Mouse (Mus musculus): ENCODE results near the gene Trim69.

Trim69 gene

DNA sequence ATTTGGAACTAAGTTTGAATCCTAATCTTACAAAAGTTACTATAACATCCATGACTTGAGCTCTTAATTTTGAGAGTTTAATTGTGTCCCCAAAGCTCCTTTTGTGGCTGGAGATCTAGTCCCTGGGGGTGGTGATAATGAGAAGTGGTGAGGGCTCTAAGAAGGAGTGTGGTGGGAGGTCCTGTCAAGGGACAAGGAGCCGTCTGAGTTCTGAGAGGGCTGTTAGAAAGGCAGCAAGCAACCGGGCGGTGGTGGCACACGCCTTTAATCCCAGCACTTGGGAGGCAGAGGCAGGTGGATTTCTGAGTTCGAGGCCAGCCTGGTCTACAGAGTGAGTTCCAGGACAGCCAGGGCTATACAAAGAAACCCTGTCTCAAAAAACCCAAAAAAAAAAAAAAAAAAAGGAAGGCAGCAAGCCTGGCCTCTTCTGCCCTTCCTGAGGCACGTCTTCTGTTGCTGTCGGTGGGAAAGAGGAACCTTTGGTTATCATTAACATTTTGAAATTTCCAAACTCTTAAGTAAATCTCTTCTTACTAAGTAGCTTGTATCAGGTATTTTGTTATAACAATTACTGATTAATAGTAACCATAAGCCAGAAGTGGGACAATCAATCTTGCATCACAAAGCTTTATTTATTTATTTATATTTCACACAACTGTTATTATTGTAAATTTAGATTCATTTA lies 6.7 kb upstream of the Trim69 start:
- no peak for DNase-seq

DNA sequence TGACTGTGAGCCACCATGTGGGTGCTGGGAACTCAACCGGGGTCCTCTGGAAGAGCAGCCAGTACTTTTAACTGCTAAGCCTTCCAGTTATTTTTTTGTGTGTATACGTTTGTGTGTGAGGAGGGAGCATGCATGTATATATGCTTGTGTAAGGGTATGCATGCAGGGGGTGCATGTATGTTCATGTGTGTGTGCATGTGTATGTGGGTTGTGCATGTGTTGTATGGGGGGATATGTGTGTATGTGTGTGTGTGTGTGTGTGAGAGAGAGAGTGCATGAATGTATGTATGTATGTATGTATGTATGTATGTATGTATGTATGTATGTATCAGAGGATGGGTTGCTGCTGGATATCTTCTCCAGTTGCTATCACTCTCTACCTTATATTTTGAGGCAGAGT lies 6.0 kb upstream of the Trim69 start:
- no peak for DNase-seq

DNA sequence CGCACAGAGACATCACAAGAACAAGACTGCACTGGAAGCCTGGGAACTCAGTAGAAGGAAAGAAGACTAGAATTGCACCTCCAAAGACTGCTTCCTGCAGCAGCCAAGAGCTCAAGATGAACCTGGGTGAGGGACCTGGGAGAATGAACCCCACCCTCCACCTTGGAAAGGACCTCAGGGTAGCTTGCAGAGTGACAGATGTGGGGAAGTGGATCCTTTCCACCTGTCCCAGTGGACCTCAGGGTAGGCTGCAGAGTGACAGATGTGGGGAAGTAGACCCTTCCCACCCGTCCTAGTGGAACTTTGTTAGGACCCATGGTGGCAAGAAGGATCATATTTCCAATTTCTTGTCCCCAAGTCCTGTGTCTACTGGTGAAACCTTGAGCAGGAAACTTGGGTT lies 5.2 kb upstream of the Trim69 start:
- no peak for DNase-seq

DNA sequence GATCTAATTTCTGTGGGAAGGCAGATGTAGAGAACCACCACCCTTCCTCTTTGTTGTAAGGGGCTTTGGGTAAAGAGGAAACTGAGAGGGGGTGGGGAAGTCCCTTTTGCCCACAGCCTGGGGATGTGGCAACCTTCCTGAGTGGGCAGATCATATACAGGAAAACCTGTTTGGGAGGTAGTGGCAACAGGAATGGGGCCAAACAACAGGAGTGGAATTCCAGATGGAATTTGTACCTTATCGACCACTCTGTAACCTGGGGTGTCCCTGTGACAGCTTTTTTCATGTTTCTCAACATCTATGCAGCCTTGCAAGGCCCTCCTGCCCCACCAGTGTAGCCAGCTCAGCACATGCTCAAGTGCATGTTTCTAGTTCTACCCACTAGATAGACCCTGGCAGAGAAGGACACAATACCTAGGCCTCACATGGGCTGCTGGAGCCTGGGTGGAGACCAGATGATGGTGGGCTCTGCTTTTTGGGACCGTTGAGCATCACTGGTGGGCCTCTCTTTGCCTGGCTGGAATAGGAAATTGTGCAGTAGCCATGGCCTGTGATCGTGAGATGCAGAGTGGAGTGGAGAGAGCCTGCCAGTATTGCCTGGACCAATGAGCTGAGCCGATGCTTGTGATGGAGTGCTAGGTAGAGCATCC lies 4.3 kb upstream of the Trim69 start:
- DNase-seq = no peak

DNA sequence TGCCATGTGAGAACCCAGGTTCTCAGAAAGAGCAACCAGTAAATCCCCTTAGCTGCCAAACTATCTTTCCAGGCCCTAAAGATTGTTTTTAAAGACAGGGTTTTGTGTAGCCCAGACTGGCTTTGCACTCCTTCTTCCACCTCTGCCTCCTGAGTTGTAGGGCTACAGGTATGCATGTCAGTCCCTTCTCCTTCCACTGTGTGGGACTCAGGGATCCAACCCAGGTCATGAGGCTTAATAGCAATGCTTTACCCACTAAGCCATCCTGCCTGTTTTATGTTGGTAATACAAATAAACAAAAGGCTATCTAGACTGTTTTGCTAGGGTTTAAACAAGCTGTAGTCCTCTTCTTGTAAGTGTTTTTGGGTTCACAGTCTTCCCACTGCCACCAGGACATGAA lies 2.9 kb upstream of the Trim69 start:
- no peak for DNase-seq

DNA sequence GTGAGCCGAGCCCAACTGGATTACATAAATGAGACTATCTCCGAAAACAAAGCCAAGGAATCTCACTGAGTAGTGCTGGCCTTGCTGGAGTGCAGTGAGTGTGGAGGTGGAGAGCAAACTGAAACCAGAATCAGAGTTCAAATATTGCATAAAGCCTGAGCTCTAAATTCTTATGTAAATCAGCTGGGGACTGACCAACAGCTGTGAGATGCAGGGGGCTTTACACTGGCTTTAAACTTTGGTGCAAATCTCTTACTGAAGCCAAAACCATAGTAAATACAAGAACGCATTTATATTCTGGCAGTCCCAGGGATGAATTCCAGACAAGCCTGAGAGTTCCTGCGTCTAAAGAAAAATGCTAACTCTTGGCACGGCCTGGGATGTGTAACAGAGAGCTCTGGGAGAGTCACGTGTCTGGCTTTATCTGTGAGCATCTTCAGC lies 2.1 kb upstream of the Trim69 start:
- DNase-seq = no peak

DNA sequence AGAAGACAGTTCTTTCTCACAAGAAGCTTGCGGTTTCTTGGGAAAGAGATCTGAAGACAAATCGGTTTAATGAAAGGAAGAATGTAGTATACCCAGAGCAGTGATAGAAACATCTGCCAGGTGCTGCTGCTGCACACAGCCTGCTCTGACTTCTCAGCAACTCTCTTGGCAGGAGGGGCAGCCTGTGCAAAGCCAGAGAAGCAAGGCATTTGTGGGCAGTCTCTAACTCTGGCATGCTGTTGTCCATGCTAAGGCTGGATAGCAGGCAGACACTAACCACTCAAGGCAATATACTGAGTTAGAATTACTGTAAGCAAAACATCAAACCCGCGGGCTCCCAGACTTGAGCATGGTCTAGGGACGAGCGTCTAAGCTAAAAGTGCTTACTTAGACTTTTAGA lies 833 bp upstream of the Trim69 start:
- no peak for DNase-seq

DNA sequence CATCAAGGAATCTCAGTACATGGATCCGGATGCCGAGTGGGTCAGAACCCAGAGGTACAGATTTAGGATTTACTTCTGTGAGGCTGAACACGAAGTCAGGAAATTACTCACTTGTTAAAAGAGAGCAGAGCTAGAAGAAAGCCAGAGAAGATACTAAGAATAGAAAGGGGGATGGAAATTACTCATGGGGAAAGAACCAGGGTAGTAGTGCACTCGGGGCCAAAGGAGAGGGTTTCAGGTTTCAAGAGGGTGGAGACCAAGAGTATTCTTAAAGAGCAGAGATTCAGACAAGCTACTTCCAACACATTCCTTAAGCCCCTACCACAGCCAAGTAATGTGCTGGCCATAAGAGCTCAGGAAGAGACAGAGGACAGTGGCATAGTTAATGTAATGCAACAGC lies 1.0 kb downstream of the Trim69 start:
- DNase-seq = no peak

DNA sequence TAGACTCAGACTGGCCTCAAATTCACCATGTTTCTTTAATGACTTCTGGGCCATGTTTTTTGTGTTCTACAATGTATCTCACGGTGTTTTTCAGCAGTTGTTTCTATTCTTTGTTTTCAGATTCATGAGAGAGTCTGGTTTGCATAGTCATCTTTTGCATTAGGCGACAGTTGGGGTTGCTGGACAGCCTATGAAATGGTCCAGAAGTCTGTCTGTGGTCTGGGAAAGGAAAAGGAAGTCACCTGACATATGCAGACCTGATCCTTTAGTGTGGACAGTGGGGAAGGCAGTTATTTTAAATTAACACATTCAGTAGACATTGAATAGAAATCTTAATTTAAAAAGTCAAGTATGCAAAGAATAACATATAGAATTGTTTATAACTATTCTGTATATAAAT lies 2.0 kb downstream of the Trim69 start:
- DNase-seq = no peak

DNA sequence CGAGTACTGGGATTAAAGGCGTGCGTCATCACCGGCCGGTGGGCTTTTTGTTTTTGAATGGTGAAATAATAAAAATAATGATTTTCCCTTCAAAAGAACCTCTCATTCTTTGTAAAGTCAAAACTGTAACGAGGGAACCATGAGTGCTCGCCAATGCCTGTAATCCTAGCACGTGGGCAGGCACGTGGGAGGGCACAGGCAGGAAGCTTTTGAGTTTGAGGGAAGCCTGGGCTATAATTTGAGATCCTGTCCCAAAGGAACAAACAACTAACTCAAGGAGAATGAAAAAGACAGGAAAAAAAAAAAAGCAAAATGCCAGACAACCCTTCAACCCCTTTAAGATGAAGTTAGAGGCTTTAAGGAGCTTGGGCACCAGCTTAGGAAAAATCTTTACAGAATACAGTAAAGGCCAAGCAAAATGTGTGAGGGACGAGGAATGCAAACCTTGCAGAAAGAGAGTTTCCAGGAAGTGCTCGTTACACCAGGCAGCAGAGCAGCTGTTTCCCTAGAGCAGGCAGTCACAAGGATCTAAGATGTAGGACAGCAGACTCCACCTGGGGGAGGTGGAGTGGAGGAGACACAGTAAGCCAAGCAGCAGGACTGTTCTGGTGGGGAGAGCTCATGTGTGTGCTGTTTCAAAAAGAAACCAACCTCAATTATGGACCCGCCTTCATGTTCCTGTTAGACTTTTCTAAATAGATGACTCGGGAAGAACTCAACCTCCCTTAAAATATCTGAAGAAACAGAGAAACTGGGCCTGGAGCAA lies 3.1 kb downstream of the Trim69 start:
- DNase-seq = no peak

DNA sequence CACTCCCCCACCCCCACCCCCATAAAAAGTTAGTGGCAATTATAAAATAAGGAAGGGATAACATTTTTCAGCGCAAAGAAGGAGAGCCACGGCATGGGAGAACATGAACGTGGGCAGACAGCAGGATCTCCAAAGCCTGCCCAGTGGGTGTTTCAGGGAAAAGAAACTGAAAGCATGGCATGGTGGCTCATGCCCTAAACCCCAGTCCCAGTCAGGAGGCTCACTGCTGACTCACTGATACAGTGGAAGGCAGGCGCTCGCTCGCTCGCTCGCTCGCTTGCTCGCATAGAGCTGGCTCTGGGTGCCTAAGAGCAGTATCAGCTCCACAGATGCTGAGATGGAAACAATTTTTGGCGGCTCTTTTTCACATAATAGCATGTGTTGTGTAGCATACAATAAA lies 3.8 kb downstream of the Trim69 start:
- no peak for DNase-seq

DNA sequence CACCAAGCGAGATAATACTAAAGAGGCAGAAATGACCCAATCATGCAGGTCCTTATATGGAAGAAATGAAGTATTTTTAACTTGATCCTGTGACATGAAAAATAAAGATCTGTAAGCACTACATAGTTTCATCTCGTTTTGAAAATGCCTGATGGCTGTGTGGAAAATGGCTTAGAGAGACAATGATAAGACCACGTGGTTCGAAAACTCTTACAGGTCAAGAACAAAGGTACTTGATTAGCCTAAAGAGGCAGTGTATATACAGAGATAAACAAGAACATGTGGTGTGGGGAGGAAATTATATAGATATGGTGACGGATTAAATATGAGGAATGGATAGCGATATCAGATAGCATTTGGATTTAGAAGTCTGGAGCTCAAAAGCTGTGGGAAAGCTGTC lies 10.8 kb downstream of the Trim69 start:
- no peak for DNase-seq

DNA sequence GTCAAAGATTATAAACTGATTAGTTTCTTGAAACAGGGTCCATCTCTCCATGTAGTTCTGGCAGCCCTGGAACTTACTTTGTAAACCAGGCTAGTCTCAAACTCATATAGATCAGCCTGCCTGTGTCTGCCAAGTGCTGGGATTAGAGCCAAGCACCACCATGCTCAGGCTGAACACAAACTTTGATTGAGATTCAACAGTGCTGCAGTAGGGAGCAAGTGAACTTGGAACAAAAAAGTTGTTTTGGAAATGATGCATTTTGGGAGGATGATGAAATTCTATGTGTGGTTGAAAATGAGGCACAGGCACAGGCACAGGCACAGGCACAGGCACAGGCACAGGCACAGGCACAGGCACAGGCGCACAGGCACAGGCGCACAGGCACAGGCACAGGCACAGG lies 11.7 kb downstream of the Trim69 start:
- no peak for DNase-seq

DNA sequence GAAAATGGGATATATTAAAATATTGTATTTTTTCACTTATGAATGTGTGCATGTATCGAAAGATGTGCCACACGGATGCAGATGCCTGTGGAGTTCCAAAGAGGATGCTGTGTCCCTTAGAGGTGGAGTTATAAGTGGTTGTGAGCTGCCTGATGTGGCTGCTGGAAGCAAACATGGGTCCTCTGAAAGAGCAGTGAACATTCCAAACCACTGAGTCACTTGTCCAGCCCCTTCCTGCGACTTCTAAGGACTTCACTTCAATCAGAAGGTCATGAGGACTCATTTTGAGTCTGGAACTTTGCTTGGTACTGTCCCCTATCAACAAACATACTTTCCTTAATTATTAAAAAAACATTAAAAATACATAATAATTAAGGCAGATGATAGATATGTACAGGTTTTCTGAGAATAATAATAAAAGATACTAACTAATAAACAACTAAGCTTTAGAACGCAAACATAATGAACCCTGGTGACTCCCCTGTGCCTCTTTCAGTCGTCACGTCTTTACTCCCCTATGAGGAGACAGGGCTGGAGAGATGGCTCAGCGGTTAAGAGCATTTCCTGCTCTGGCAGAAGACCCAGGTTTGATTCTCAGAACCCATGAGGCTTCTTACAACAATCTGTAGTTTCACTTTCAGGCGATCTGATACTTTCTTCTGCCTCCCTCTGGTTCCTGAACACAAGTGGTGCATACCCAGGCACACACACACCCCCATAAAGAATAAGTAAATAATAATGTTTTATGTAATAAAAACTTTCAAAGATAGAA lies 19.7 kb downstream of the Trim69 start:
- no peak for DNase-seq

DNA sequence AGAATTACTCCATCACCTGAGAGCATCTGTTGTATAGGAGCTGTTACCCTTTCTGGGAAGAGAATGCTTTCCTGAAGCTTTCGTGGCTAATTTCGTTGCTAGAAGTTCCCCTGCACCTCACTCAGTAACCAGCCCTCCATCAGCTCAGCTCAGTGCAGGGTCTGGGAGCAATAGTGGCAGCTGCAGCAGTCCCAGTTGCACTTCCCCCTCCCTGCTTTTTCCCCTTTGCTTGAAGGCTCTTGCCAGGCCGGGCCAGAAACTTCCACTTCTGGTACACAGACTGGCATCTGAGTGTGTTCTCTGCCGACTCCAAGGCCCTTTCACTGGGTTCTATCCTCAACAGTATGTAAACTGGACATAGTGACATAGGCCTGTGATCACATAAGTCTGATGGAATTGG lies 24.6 kb downstream of the Trim69 start:
- no peak for DNase-seq

DNA sequence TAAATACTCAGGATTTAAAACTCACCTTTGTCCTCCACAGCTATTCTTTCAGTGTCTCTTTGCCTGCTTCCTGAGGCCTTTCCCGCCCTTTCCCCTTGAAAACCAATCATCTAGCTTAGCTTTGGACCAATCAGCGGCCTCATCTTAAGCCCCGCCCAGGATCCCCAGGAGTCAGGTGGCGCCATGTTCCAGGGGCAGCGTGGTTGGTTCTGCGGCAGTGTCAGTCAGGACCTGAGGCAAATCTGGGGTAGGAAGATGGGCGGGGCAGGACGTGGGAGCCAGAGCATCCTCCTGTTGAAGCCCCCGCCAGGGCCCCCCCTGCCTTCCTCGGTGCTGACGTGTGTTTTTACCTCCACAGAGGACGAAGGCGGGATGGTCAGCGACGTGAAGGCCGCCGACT lies 25.6 kb downstream of the Trim69 start, which contains the start of the genes Patl2 and Terb2:
Gene Patl2 (minus strand): TSS at position 84 of the 400 bp plus-strand sequence.
Gene Terb2 (plus strand): TSS at position 167 of the 400 bp plus-strand sequence.
- no peak for DNase-seq

DNA sequence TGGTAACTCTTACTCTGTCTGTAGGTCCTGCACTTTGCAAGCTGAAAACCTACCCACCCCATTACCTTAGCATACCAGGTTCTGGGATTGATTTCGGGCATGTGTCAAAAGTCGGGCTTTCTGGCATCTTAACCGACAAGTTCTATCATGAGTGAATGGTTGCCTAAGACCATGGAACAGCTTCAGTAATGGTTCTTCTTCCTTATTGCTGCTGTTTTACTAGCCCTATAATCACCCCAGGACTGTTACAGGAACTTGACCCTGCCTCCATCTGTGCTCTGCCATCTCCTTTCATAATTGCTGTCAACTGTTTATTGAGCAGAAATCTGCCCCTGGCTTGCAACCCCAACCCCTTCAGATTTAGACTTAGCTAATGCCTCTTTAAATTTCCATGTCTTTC lies 26.3 kb downstream of the Trim69 start:
- no peak for DNase-seq

DNA sequence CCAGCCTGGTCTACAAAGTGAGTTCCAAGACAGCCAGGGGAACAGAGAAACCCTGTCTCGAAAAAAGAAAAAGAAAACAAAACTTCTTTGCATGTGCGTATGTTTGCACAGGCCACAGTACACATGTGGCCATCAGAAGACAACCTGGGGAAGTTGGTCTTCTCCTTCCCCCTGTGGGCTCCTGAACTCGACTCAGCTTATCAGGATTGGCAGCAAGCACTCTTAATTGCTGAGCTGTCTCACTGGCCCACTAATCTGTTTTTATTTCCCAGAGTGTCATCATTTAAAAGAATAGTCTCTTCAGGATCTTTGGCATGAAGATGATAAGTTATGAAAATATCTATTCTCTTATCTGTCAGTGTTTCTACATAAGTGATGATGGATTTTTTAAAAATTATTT lies 31.3 kb downstream of the Trim69 start:
- no peak for DNase-seq

DNA sequence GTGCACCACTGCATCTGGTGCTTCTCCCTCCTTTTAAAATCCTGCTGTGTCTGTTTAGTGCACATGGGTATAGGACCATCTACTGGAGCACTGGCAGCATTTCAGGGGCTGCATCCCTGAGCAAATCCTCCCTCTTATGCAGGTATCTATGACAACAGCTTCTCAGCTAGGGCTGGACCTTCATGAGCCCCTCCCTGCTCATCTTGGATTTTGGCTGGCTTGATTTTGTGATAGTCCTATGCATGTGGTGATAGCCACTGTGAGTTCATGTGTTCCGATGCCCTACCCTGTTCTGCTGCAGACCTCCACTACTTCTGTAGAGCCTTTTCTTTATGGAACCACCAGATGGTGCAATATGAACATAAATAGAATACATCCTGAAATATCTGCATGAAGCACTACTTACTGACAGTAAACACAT lies 34.0 kb downstream of the Trim69 start:
- peak; percentile 23 for DNase-seq

DNA sequence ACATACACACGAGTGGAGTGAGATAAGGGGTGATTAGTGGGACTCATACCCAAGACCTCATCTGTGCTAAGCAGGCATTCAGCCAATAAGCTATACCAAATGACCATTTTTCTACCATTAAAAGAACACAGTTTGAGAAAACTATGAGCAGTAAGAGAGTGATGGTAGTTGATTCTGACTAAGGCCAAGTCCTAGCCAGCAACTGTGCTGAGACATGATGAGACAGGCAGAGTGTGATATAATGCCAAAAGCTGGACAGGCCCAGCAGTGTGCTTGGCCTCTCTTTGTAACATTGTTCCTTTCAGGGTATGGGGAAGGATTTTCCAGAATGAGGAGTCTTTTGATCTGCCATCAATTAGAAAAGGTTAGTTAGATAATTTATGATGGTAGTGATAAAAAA lies 41.0 kb downstream of the Trim69 start:
- no peak for DNase-seq

DNA sequence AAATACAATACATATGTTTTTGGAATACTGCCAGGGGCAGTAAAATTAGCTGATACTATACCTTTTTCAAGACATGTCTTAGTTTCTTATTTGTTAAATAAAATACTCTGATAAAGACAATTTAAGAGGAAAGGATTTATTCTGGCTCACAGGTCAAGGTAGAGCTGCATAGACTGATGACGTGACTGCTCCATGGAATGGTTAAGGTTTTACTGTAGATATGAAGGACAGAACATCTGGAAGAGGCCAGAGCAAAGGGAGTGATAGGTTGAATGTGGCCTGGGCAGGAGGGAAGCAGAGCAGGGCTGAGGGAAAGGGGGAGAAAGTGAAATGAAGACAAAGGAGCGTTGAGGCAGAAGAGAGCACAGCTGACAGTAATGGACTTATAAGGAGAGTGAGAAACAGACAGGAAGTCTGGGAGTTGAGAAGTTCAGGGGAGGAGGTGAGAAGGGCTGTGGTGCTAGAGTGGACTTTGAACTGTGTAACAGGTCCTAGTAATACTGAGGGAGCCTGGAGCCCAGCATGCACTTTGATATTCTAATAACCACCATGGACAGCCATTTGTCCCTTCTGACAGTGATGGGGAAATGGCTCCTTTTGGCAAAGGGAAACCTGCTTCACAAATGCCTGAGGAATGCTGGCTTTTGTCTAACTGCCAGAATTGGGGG lies 46.1 kb downstream of the Trim69 start:
- DNase-seq = no peak

DNA sequence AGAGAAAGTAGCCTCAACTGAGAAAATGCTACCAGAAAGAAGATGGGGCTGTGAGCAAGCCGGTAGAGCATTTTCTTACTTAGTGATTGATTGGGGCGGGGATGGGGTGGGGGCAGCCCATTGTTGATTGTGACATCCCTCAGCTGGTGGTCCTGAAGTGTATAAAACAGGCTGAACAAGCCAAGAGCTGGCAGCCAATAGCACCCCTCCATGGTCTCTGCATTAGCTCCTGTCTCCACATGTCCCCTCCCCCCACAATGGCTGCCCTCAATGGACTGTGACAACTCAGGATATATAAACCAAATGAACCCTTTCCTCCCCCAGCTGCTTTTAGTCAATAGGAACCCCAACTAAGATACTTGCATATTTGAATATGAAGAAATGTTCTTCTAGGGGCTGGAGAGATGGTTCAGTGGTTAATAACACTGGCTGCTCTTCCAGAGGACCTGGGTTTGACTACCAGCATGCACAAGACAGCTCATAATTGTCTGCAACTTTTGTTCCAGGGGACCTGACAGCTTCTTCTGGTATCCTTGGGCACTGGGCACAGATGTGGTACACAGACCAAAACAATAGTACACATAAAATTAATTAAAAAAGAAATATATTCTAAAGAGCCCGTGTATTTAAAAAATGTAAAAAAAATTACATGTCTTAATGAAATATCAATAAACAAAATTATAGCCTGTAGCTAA lies 50.2 kb downstream of the Trim69 start:
- no peak for DNase-seq

Measured in kidney, postnatal 14 days (tissue).